Mouse (Mus musculus): ENCODE measurements around the gene Olfr1281.
"Not testable (repeated sequence)": the region's sequence is repeated elsewhere in the genome, so short reads cannot be mapped to it uniquely, and the experiment has no call there.

Olfr1281 gene

GRCm38 (mm10) chr2:111326220-111326619 lies at the start of gene Olfr1281:
TSS of gene Olfr1281 (plus strand) at chr2:111326520.
- DNase-seq: no peak

GRCm38 (mm10) chr2:111289836-111290235 lies 36.5 kb upstream of the Olfr1281 start, which contains the start of gene Olfr1278:
TSS of gene Olfr1278 (plus strand) at chr2:111290136.
- DNase-seq: no peak

GRCm38 (mm10) chr2:111298541-111298940 lies 27.8 kb upstream of the Olfr1281 start:
- no peak for DNase-seq

- no peak for DNase-seq
Measured at GRCm38 (mm10) chr2:111300374-111300773, 25.9 kb upstream of the Olfr1281 start, which contains the start of gene Olfr1279. TSS of gene Olfr1279 (plus strand) at chr2:111300635.

- no peak for DNase-seq
Measured at GRCm38 (mm10) chr2:111313717-111314116, 12.6 kb upstream of the Olfr1281 start, which contains the start of gene Olfr1280. TSS of gene Olfr1280 (plus strand) at chr2:111314017.

- not testable (repeated sequence) for DNase-seq
Measured at GRCm38 (mm10) chr2:111333721-111334120, 7.4 kb downstream of the Olfr1281 start.

GRCm38 (mm10) chr2:111335976-111336375 lies 9.7 kb downstream of the Olfr1281 start, which contains the start of gene Olfr1282:
TSS of gene Olfr1282 (minus strand) at chr2:111336076.
- DNase-seq: no peak

- no peak for DNase-seq
Measured at GRCm38 (mm10) chr2:111366490-111366889, 40.2 kb downstream of the Olfr1281 start, which contains the start of gene Olfr1283. TSS of gene Olfr1283 (plus strand) at chr2:111366790.

GRCm38 (mm10) chr2:111375222-111375621 lies 48.9 kb downstream of the Olfr1281 start, which contains the start of gene Olfr1284:
TSS of gene Olfr1284 (plus strand) at chr2:111375522.
- DNase-seq: no peak
